Mouse (Mus musculus): ENCODE data around the gene Dbn1. TPM values are rescaled to one million over a fixed set of nuclear protein-coding genes. Genes with fewer than 3 reads are reported as not detected.
A peak's percentile ranks its signal among the peaks of the same experiment; 100 is the strongest.

The Dbn1 gene
- polyA plus RNA-seq, 1 experiment from 2014 or later: 190 TPM

DNA sequence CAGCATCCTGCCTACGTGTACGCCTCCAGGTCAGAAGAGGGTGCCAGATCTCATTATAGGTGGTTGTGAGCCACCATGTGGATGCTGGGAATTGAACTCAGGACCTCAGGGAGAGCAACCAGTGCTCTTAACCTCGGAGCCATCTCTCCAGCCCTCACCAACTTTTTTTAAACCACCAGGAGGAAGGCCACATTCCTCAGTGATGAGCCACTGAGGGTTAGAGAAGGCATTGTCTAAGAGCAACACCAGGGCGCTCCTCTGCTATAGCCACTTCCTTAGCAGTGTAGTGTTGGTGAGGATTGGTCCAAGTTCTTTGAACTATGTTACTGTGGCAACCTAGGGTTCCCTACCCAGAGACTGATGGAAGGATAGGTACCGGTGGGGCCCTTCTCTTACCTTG is 12.2 kb downstream of the Dbn1 start:
- no peaks in the 10 kb centered on the region for H3K27me3 ChIP-seq
- no peak overlapping the region for H3K4me3 ChIP-seq (replicated peaks)
- H3K4me2 ChIP-seq (replicated peaks): no peak overlapping the region
- no peak for ATAC-seq (ENCODE audit: insufficient number of reproducible peaks, low FRiP score, low TSS enrichment, low read depth)
- H3K36me3 ChIP-seq: peaks cover 60% of the 10 kb centered on the region
- H3K4me1 ChIP-seq: peaks cover 31% of the 10 kb centered on the region
- WGBS: 85% methylated on average over 5 of the region's 5 CpGs
- H3K9ac ChIP-seq: no peak overlapping the region
- no peak overlapping the region for H3K27ac ChIP-seq (replicated peaks)
- no peaks in the 10 kb centered on the region for H3K9me3 ChIP-seq (replicated peaks)

DNA sequence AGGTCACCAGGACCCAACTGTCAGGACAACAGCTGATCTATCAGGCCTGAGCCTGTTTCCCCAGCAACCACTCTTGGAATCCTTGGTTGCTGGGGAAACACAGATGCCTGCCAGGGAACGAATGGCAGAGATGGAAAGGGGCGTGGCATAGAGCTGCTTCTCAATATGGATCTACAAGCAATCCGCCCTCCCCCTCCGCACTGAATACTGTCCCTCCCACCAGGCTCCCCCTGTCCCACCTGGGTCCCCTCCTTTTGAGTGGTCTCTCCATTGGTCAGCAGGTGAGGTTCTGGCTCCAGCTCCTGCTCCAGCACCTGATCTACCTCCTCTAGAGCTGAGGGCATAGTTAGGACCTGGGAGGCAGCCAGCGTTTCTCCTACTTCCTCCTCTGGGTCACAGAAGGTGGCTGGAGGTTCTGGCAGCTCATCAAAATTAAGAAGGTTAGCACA is 13.3 kb downstream of the Dbn1 start:
- WGBS: 49% methylated on average over 5 of the region's 5 CpGs
- H3K9ac ChIP-seq: no peak overlapping the region
- no peaks in the 10 kb centered on the region for H3K27me3 ChIP-seq
- H3K9me3 ChIP-seq (replicated peaks): no peaks in the 10 kb centered on the region
- H3K4me1 ChIP-seq: peaks cover 39% of the 10 kb centered on the region
- no peak for ATAC-seq (ENCODE audit: insufficient number of reproducible peaks, low FRiP score, low TSS enrichment, low read depth)
- no peak overlapping the region for H3K27ac ChIP-seq (replicated peaks)
- no peak overlapping the region for H3K4me3 ChIP-seq (replicated peaks)
- peaks cover 49% of the 10 kb centered on the region for H3K36me3 ChIP-seq
- H3K4me2 ChIP-seq (replicated peaks): no peak overlapping the region

DNA sequence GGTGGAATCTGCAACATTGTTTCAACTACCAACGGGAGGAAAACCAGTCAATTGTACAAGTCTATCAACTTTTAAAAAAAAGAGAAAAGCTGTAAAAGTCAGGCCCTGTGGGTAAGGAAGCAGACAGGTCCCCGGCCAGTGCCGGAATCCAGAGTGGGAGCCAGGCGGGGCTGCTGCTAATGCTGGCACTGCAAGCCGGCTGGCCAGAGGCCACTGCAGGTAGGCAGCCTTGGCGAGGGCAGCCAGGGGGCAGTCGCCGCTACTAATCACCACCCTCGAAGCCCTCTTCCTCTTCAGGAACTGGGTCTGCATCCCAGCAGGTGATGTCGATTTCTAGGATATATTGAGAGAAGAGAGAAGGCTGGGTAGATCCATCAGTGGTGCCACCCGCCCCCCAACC is 13.9 kb downstream of the Dbn1 start:
- H3K36me3 ChIP-seq: peaks cover 43% of the 10 kb centered on the region
- no peaks in the 10 kb centered on the region for H3K9me3 ChIP-seq (replicated peaks)
- H3K4me3 ChIP-seq (replicated peaks): no peak overlapping the region
- no peak overlapping the region for H3K9ac ChIP-seq
- WGBS: 69% methylated on average over 11 of the region's 11 CpGs
- no peak overlapping the region for H3K4me2 ChIP-seq (replicated peaks)
- no peak for ATAC-seq (ENCODE audit: insufficient number of reproducible peaks, low FRiP score, low TSS enrichment, low read depth)
- H3K4me1 ChIP-seq: peaks cover 45% of the 10 kb centered on the region
- H3K27me3 ChIP-seq: no peaks in the 10 kb centered on the region
- H3K27ac ChIP-seq (replicated peaks): no peak overlapping the region

DNA sequence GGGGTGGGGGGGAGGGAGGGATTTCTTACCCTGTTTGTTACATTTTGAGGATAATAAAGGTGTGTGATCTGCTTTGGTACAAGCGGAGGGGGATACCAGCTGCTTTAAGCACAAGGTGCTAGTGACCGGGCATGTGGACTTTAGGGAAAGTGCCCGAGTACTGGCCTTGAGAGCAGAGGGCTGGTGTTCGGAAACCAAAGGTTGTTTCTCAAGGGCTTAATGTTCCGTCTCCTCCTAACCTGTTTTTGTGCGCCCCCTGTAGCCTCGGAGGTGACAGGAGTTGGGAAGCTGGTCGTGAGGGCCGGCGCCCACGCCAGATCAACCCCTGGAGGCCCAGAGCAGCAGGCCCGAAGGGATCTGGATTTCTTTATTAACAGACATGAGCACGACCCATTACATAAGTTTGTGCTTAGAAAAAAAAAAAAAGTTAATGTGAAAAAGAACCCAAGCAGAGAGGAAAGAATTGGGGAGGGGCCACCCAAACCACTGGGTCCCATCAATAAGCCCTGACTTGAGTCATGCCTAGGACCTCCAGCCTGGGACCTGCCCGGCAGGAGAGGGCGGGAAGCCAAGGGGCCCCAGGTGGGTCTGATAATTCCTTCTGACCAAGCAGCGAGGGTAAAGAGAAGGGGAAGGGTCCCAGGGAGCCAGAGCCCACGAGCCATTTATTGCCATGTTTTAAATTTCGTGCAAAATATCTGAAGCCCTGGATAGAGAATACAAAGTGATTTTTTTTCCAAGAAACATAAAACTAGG is 14.7 kb downstream of the Dbn1 start:
- peak overlapping the region; percentile 51 for H3K9ac ChIP-seq
- peak overlapping the region; percentile 60 for H3K4me3 ChIP-seq (replicated peaks)
- no peaks in the 10 kb centered on the region for H3K27me3 ChIP-seq
- peak overlapping the region; percentile 100 for H3K4me2 ChIP-seq (replicated peaks)
- no peak for ATAC-seq (ENCODE audit: insufficient number of reproducible peaks, low FRiP score, low TSS enrichment, low read depth)
- peaks cover 48% of the 10 kb centered on the region for H3K4me1 ChIP-seq
- 21% methylated on average over 18 of the region's 18 CpGs for WGBS
- no peaks in the 10 kb centered on the region for H3K9me3 ChIP-seq (replicated peaks)
- H3K36me3 ChIP-seq: peaks cover 42% of the 10 kb centered on the region
- peak overlapping the region; percentile 71; the same call in 1 of the 2 replicates for H3K27ac ChIP-seq (replicated peaks)

DNA sequence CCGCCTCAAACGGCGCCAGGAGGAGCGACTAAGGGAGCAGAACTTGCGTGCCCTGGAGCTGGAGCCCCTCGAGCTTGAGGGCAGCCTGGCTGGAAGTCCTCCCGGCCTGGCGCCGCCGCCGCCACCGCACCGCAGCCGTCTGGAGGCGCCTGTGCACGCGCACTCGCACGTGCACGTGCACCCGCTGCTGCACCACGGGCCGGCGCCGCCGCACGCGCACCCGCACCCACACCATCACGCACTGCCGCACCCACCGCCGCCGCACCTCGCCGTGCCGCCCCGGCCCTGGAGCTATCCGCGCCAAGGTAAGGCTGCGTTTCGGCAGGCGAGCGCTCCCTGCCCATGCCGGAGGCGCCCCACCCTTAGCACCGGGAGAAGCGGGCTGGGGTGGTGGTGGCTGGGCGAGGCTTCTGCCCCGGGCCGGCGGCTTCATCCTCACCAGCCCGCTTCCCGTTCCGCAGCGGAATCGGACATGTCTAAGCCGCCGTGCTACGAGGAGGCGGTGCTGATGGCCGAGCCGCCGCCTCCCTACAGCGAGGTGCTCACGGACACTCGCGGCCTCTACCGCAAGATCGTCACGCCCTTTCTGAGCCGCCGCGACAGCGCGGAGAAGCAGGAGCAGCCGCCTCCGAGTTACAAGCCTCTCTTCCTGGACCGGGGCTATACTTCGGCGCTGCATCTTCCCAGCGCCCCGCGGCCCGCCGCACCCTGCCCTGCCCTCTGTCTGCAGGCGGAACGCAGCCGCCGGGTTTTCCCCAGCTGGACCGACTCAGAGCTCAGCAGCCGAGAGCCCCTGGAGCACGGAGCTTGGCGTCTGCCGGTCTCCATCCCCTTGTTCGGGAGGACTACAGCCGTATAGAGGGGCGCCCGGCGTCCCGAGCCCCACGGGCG is 15.5 kb downstream of the Dbn1 start:
- H3K9me3 ChIP-seq (replicated peaks): no peaks in the 10 kb centered on the region
- peaks cover 36% of the 10 kb centered on the region for H3K36me3 ChIP-seq
- H3K4me1 ChIP-seq: peaks cover 48% of the 10 kb centered on the region
- H3K9ac ChIP-seq: peak overlapping the region; percentile 51
- WGBS: under 1% methylated on average over 103 of the region's 103 CpGs
- H3K4me3 ChIP-seq (replicated peaks): peak overlapping the region; percentile 60
- peak; percentile 53 for ATAC-seq (ENCODE audit: insufficient number of reproducible peaks, low FRiP score, low TSS enrichment, low read depth)
- no peaks in the 10 kb centered on the region for H3K27me3 ChIP-seq
- peak overlapping the region; percentile 100 for H3K4me2 ChIP-seq (replicated peaks)
- H3K27ac ChIP-seq (replicated peaks): peak overlapping the region; percentile 71

DNA sequence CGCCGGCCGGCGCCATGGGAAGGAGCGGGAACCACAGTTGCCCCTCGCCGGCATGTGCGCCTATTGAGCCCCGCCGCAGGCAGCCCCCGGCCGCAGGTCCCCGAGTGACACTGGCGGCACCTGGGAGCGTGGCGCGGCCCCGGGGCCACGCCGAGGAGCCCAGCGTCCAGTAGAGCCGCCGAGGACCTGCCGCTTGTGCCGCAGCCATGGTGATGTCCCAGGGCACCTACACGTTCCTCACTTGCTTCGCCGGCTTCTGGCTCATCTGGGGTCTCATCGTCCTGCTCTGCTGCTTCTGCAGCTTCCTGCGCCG is 16.1 kb downstream of the Dbn1 start:
- H3K4me3 ChIP-seq (replicated peaks): peak overlapping the region; percentile 60
- WGBS: 0% methylated on average over 25 of the region's 31 CpGs
- H3K4me1 ChIP-seq: peaks cover 48% of the 10 kb centered on the region
- no peaks in the 10 kb centered on the region for H3K27me3 ChIP-seq
- peak overlapping the region; percentile 100 for H3K4me2 ChIP-seq (replicated peaks)
- H3K9me3 ChIP-seq (replicated peaks): no peaks in the 10 kb centered on the region
- H3K27ac ChIP-seq (replicated peaks): peak overlapping the region; percentile 71
- H3K9ac ChIP-seq: peak overlapping the region; percentile 51
- ATAC-seq (ENCODE audit: insufficient number of reproducible peaks, low FRiP score, low TSS enrichment, low read depth): 0 out of 2 replicates have a peak, but pooled peaks have one; percentile 5
- peaks cover 31% of the 10 kb centered on the region for H3K36me3 ChIP-seq

DNA sequence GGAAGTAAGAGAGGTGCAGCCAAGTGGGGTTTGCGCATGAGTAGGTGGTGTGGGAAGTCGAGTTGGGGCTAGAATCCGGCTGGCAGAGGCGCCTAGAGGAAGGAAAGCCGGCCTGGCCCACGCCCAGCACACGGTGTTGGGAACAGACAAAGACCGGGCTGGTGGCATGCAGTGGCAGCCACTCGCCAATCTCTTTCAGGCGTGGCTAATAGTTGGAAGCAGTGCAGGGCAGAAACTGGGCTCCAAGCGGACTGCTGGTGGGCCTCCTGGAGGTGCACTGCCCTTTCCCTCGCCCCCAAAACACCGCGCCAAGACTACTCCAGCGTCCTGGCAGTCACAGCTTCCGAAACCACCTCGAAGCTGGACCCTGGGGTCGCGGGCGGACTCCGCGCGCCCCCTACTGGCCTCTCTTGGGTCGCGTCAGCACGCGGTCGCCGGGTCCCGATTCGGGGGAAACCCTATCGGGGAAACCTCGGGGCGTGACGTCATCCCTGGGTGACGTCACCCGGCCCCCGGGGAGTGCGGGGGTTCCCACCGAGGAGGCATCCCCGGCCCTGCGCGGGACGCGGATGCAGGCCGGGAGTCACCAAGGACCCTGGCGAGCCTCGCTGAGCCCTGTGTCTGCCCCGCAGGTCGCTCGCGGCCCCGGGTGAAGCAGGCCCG is 16.6 kb downstream of the Dbn1 start:
- H3K36me3 ChIP-seq: peaks cover 26% of the 10 kb centered on the region
- peak overlapping the region; percentile 60 for H3K4me3 ChIP-seq (replicated peaks)
- ATAC-seq (ENCODE audit: insufficient number of reproducible peaks, low FRiP score, low TSS enrichment, low read depth): peak; percentile 70
- peak overlapping the region; percentile 51 for H3K9ac ChIP-seq
- under 1% methylated on average over 54 of the region's 54 CpGs for WGBS
- H3K27me3 ChIP-seq: no peaks in the 10 kb centered on the region
- H3K4me1 ChIP-seq: peaks cover 48% of the 10 kb centered on the region
- peak overlapping the region; percentile 100 for H3K4me2 ChIP-seq (replicated peaks)
- no peaks in the 10 kb centered on the region for H3K9me3 ChIP-seq (replicated peaks)
- H3K27ac ChIP-seq (replicated peaks): peak overlapping the region; percentile 71

DNA sequence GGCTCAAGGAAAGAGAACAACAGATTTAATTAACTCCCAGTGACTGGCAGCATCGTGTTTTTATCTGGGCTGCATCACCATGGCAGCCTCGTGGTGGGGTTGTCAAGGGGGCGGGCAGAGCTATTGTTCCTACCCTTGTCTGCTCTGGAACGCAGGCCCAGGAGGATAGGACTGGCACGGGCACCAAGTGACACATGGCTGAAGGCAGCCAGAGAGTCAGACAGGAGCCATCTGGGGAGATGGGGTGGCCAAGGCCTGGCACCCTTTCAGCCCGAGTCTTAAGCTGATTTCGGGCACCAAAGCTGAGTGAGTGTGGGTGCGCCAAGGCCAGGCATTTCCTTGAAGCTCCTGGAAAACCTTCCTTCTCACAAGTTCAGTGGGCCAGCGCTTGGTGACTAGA is 17.5 kb downstream of the Dbn1 start:
- Histone ChIP-seq H3K4me3 (replicated peaks) (no peak overlapping the region; the same call in 1 of the 2 replicates), H3K9ac (no peak overlapping the region), H3K27ac (replicated peaks) (peak overlapping the region; percentile 71; the same call in 1 of the 2 replicates), H3K4me2 (replicated peaks) (no peak overlapping the region), H3K9me3 (replicated peaks) (no peaks in the 10 kb centered on the region), H3K36me3 (peaks cover 17% of the 10 kb centered on the region), H3K4me1 (peaks cover 54% of the 10 kb centered on the region), H3K27me3 (no peaks in the 10 kb centered on the region)
- ATAC-seq (ENCODE audit: insufficient number of reproducible peaks, low FRiP score, low TSS enrichment, low read depth): no peak
- 62% methylated on average over 9 of the region's 9 CpGs for WGBS

DNA sequence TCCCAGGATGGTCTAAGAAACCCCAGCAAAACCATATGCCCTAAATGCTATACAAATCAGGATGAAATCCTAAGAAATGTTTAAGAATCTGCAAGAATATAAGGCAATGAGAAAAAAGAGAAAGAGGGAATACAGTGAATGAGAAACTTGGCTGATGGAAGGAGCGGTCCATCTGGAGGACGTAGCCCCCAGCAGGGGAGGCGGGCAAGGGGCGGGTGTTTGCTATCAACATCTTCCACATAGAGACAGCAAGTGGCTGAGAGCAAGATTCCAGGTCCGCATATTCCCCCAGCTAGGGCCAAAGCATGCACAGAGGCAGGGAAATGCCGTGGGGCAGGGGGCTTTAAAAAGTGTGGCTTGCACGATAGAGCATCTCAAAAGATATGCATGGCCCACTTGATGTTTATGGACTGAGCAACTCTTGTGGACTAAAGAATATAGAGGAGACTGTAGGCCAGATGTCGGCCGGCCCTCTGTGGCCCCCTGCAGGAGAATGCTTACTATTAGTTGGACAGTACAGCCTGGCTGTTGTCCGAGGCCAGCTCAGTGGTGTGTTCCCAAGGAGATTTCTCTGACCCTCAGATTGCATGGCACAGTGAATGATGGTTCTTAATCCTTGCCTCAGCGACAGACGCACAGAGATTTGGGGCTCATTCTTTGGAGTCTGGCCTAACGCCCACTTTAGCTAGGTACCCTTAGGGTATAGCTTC is 18.9 kb downstream of the Dbn1 start:
- no peak overlapping the region for H3K4me2 ChIP-seq (replicated peaks)
- 41% methylated on average over 13 of the region's 13 CpGs for WGBS
- peaks cover 60% of the 10 kb centered on the region for H3K4me1 ChIP-seq
- H3K4me3 ChIP-seq (replicated peaks): no peak overlapping the region
- 0 out of 2 replicates have a peak, but pooled peaks cover 3% of the 10 kb centered on the region for H3K36me3 ChIP-seq
- no peaks in the 10 kb centered on the region for H3K27me3 ChIP-seq
- no peak for ATAC-seq (ENCODE audit: insufficient number of reproducible peaks, low FRiP score, low TSS enrichment, low read depth)
- H3K9me3 ChIP-seq (replicated peaks): no peaks in the 10 kb centered on the region
- no peak overlapping the region for H3K27ac ChIP-seq (replicated peaks)
- H3K9ac ChIP-seq: no peak overlapping the region

DNA sequence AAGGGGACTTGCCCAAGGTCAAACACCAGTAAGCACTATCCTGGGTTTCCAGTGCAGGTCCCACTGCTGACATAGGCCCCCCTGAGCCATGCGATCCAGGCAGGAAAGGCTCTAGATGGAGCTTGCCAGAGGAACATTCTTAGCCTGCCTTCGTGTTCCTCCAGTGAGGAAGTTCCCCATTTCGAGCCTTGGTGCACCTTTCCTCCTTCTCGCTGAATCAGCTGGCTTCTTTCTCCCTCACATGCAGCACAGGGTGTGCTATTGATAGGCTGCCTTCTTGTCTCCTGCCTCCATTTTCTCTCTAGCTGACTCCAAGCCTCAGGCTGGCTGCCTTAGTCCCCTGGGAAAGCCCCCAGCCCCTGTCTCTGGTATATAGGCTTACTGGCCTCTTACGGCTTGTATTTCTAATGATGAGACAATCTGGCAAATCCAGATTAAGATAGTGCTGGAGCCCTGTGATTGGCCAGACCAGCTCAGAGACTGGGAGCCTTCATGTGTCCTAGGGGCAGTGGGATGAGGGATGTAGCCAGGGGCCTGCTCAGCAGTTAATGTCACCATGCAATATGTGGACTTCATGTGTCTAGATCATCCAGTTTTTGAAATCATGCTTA is 22.0 kb downstream of the Dbn1 start:
- WGBS: 74% methylated on average over 5 of the region's 5 CpGs
- peaks cover 46% of the 10 kb centered on the region for H3K4me1 ChIP-seq
- ATAC-seq (ENCODE audit: insufficient number of reproducible peaks, low FRiP score, low TSS enrichment, low read depth): no peak
- peaks cover 10% of the 10 kb centered on the region; the same call in 1 of the 2 replicates for H3K36me3 ChIP-seq
- H3K4me3 ChIP-seq (replicated peaks): no peak overlapping the region
- no peak overlapping the region for H3K9ac ChIP-seq
- no peaks in the 10 kb centered on the region for H3K27me3 ChIP-seq
- peak overlapping the region; percentile 91; the same call in 1 of the 2 replicates for H3K4me2 ChIP-seq (replicated peaks)
- no peaks in the 10 kb centered on the region for H3K9me3 ChIP-seq (replicated peaks)
- H3K27ac ChIP-seq (replicated peaks): no peak overlapping the region

Measured in embryonic facial prominence, embryonic 15.5 days (tissue).